12 mouse cellular contexts compared by ENCODE assay signal in the genomic region with DNA sequence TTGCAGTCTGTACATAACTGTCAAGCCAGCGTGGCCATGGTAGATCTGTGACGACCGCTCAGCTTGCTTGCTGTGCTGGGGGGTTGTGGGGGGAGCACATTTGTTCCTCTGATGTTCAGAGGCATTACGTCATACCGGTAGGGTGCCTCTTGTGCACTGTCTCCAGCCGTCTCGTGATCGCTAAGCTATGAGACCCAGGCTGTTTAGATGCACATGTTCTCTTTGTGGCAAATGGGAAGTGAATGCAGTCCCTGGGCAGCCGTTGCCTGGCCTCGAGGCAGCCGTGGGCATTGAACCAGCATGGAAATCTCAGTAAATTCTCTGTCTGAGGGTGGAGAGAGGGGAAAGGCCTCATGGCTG. TPM values are rescaled to one million over a fixed set of nuclear protein-coding genes. Genes with fewer than 3 reads are reported as not detected.
DNase-seq lines count a peak whose midpoint lies in the region; ATAC-seq and TF ChIP-seq lines count a peak whose summit lies in the region.
"Had no signal": no experiment of that assay in that cellular context is flagged by ENCODE, and none has a peak within 500 bp of the region (broad histone marks: within the 10 kb centered on the region; RNA-seq: fewer than 3 reads in every experiment).

No protein-coding gene starts in this region.

- H3K9me3 ChIP-seq in hindbrain, embryonic 13.5 days = no peaks in the 10 kb centered on the region
- no peaks in the 10 kb centered on the region for H3K9me3 ChIP-seq in hindbrain, embryonic 14.5 days (ENCODE audit: control insufficient read depth, low read length)
- H3K9me3 ChIP-seq: embryonic facial prominence, embryonic 13.5 days; limb, embryonic 12.5 days had no signal

- H3K27me3 ChIP-seq in hindbrain, embryonic 13.5 days = no peaks in the 10 kb centered on the region
- no peaks in the 10 kb centered on the region for H3K27me3 ChIP-seq in hindbrain, embryonic 14.5 days (ENCODE audit: control insufficient read depth, insufficient read depth, low read length)
- H3K27me3 ChIP-seq: embryonic facial prominence, embryonic 13.5 days; limb, embryonic 12.5 days had no signal

- H3K9ac ChIP-seq in hindbrain, embryonic 13.5 days = peak overlapping the region; percentile 24; the same call in 1 of the 2 replicates
- H3K9ac ChIP-seq in hindbrain, embryonic 14.5 days = no peak overlapping the region
- H3K9ac ChIP-seq: embryonic facial prominence, embryonic 13.5 days; limb, embryonic 12.5 days had no signal

- H3K4me3 ChIP-seq in hindbrain, embryonic 13.5 days = no peak overlapping the region
- H3K4me3 ChIP-seq in hindbrain, embryonic 14.5 days (replicated peaks; ENCODE audit: low read length) = no peak overlapping the region
- no peak overlapping the region for H3K4me3 ChIP-seq in bone marrow macrophage, adult 2 months (ENCODE audit: insufficient read depth, low read length)
- H3K4me3 ChIP-seq: embryonic facial prominence, embryonic 13.5 days; limb, embryonic 12.5 days had no signal

- ATAC-seq in hindbrain, embryonic 13.5 days (ENCODE audit: low FRiP score) = peak; percentile 47; the same call in 1 of the 2 replicates
- no peak for ATAC-seq in hindbrain, embryonic 14.5 days (ENCODE audit: low FRiP score)

- H3K4me1 ChIP-seq in hindbrain, embryonic 13.5 days (replicated peaks) = peaks cover 50% of the 10 kb centered on the region
- H3K4me1 ChIP-seq in hindbrain, embryonic 14.5 days (replicated peaks; ENCODE audit: control insufficient read depth, insufficient read depth, low read length) = peaks cover 21% of the 10 kb centered on the region
- H3K4me1 ChIP-seq in bone marrow macrophage, adult 2 months (ENCODE audit: control insufficient read depth, insufficient read depth, low read length) = peaks cover 34% of the 10 kb centered on the region

- no peak for DNase-seq in hindbrain, embryonic 14.5 days (ENCODE audit: low spot score)
- DNase-seq in CD4-positive, CD25-positive, alpha-beta regulatory T cell, adult 2 months (ENCODE audit: low read depth, low spot score) = peak; percentile 67
- DNase-seq in natural killer cell, adult 2 months (ENCODE audit: low spot score in 2 of 2) = peak; percentile 76 to 78
- no peak for DNase-seq in c-Kit-positive CD71-positive TER-119-positive erythroid progenitor cells, embryonic 14.5 days (ENCODE audit: low spot score)
- DNase-seq in urinary bladder, postnatal 36 days (ENCODE audit: low spot score in 2 of 2) = no peak
- no peak for DNase-seq in kidney, postnatal 4 days
- DNase-seq: gastrocnemius, postnatal 25 days; right cerebral cortex, postnatal 25 days had no signal

- H3K27ac ChIP-seq in hindbrain, embryonic 13.5 days = no peak overlapping the region
- H3K27ac ChIP-seq in hindbrain, embryonic 14.5 days = no peak overlapping the region
- peak overlapping the region; percentile 11; the same call in 1 of the 2 replicates for H3K27ac ChIP-seq in bone marrow macrophage, adult 2 months (ENCODE audit: insufficient read depth, low read depth, low read length)
- H3K27ac ChIP-seq: embryonic facial prominence, embryonic 13.5 days; limb, embryonic 12.5 days had no signal

- no peak overlapping the region for H3K4me2 ChIP-seq in hindbrain, embryonic 13.5 days
- H3K4me2 ChIP-seq in hindbrain, embryonic 14.5 days (replicated peaks) = no peak overlapping the region
- H3K4me2 ChIP-seq: embryonic facial prominence, embryonic 13.5 days; limb, embryonic 12.5 days had no signal

- peaks cover 23% of the 10 kb centered on the region for H3K36me3 ChIP-seq in hindbrain, embryonic 13.5 days
- no peaks in the 10 kb centered on the region for H3K36me3 ChIP-seq in hindbrain, embryonic 14.5 days (replicated peaks; ENCODE audit: control insufficient read depth, insufficient read depth)

- TF ChIP-seq CTCF in bone marrow macrophage, adult 2 months (IDR thresholded peaks at IDR 0.05; ENCODE audit: low read depth, low read length) = no peak

- 45% methylated on average over 11 of the region's 11 CpGs for WGBS in hindbrain, embryonic 13.5 days
- WGBS in hindbrain, embryonic 14.5 days = 35% methylated on average over 11 of the region's 11 CpGs

- TF ChIP-seq POLR2A in bone marrow macrophage, adult 2 months (IDR thresholded peaks at IDR 0.05; ENCODE audit: borderline replicate concordance, low read depth, low read length) = no peak

RNA-seq across cellular contexts. Expression of a gene that starts 27.7 kb away (rescaled TPM):
- polyA plus RNA-seq in hindbrain, embryonic 13.5 days (2015; fragmentation: Nextera tagmentation; extraction: Ambion mirVana) = 17.9 and 18.0 TPM in 2 replicates
- polyA plus RNA-seq in hindbrain, embryonic 14.5 days (2014; fragmentation: Nextera tagmentation; extraction: Ambion mirVana) = 12.2 and 12.9 TPM in 2 replicates
- polyA plus RNA-seq in bone marrow macrophage, adult 2 months (2012; ENCODE audit: insufficient read depth, insufficient read length, missing spikeins) = 56.4 and 60.5 TPM in 2 replicates

Comparison
In these comparisons a context has a peak if more than half of its experiments do, and no peak if none do; other contexts are left out.
1. DNase-seq: peak in CD4-positive, CD25-positive, alpha-beta regulatory T cell, adult 2 months (single experiment) and natural killer cell, adult 2 months (2 of 2); none in hindbrain, embryonic 14.5 days (single experiment), c-Kit-positive CD71-positive TER-119-positive erythroid progenitor cells, embryonic 14.5 days (single experiment), urinary bladder, postnatal 36 days (0 of 2) and kidney, postnatal 4 days (0 of 2).